Mouse (Mus musculus) liver, adult 2 months (tissue): Measurements from ENCODE around the gene Desi1. TPM values are rescaled to one million over a fixed set of nuclear protein-coding genes. Genes with fewer than 3 reads are reported as not detected.
A peak's percentile ranks its signal among the peaks of the same experiment; 100 is the strongest.

Experiments
- DNase-seq: peaks from one replicate; pipeline ENCODE4 v3.0.0-alpha.2; 2011; ENCODE audit warnings: low read depth, low spot score; ENCODE audit errors: extremely low read depth
- H3K27ac ChIP-seq: fragments of 200-500 bp; replicated peaks from 2 replicates; pipeline ENCODE4 v1.5.1; 2012; ENCODE audit warnings: low read depth, mild to moderate bottlenecking, control low read depth, inconsistent platforms, low read length; ENCODE audit not compliant: insufficient read depth
- H3K27me3 ChIP-seq: fragments of 200-500 bp; 2 replicates; pipeline ENCODE4 v1.6.1; 2012; ENCODE audit warnings: mild to moderate bottlenecking, moderate library complexity, low read length, inconsistent platforms; ENCODE audit not compliant: control insufficient read depth, insufficient read depth
- H3K36me3 ChIP-seq: fragments of 200-500 bp; 2 replicates; pipeline ENCODE4 v1.6.1; 2012; ENCODE audit warnings: low read length, inconsistent platforms; ENCODE audit not compliant: control insufficient read depth, insufficient read depth
- H3K4me1 ChIP-seq: fragments of 200-500 bp; 2 replicates; pipeline ENCODE4 v1.6.1; 2011; ENCODE audit warnings: low read length; ENCODE audit not compliant: control insufficient read depth, insufficient read depth
- H3K4me3 ChIP-seq: fragments of 200-500 bp; 2 replicates; pipeline ENCODE4 v1.5.1; 2011; ENCODE audit warnings: low read depth, mild to moderate bottlenecking, control low read depth, low read length, moderate library complexity; ENCODE audit not compliant: insufficient read depth
- H3K79me2 ChIP-seq: fragments of 200-500 bp; 2 replicates; pipeline ENCODE4 v1.6.1; 2012; ENCODE audit warnings: inconsistent platforms, mild to moderate bottlenecking, low read length, moderate library complexity; ENCODE audit not compliant: control insufficient read depth, insufficient read depth
- H3K9ac ChIP-seq: fragments of 200-500 bp; 2 replicates; pipeline ENCODE4 v1.6.1; 2012; ENCODE audit warnings: low read depth, mild to moderate bottlenecking, control low read depth, inconsistent platforms, low read length
- CTCF ChIP-seq: fragments of 200-500 bp; IDR thresholded peaks from 2 replicates; pipeline ENCODE4 v1.5.1; 2011; ENCODE audit warnings: low read depth, low read length, control low read depth
- POLR2A ChIP-seq: fragments of 200-500 bp; IDR thresholded peaks from 2 replicates; pipeline ENCODE4 v1.6.1; 2011; ENCODE audit warnings: low read length, control low read depth; ENCODE audit not compliant: insufficient read depth; ENCODE audit errors: extremely low read depth
- WGBS: fragments of 180-500 bp; shearing (Covaris S2); methylation state at CpG from one replicate; pipeline ENCODE4 v1.1.7; 2018; 5-methylcytosine and 5-hydroxymethylcytosine counted together
- polyA plus RNA-seq: library from polyadenylated mRNA; depleted of rRNA; stranded (reverse); fragments of >200 nt; gene quantifications from 2 replicates; pipeline ENCODE4 v1.2.3, GENCODE M21; 2012
- total RNA-seq: library from RNA; depleted of rRNA; stranded (reverse); fragments of >200 nt; gene quantifications from 2 replicates; pipeline ENCODE4 v1.2.3, GENCODE M21; 2014

The Desi1 gene
- total and polyA plus RNA-seq, 2 experiments: 6.6 to 31.1 TPM

- no peak overlapping the region for H3K27ac ChIP-seq
- H3K4me3 ChIP-seq: peak overlapping the region; percentile 63
- peaks cover 11% of the 10 kb centered on the region; the same call in 1 of the 2 replicates for H3K4me1 ChIP-seq
- peak overlapping the region; percentile 66; the same call in 1 of the 2 replicates for H3K9ac ChIP-seq
- no peaks in the 10 kb centered on the region for H3K36me3 ChIP-seq
- peaks cover 4% of the 10 kb centered on the region; the same call in 1 of the 2 replicates for H3K79me2 ChIP-seq
- WGBS: 24% methylated on average over 6 of the region's 6 CpGs
- DNase-seq: no peak
- TF ChIP-seq POLR2A (no peak), CTCF (no peak)
- no peaks in the 10 kb centered on the region for H3K27me3 ChIP-seq
Observed at GRCm38 (mm10) chr15:82016830-82017229, 16.8 kb downstream of the Desi1 start.

GRCm38 (mm10) chr15:82016101-82016808, 17.4 kb downstream of the Desi1 start:
- Histone ChIP-seq H3K36me3 (no peaks in the 10 kb centered on the region), H3K9ac (peak overlapping the region; percentile 83), H3K4me3 (peak overlapping the region; percentile 77), H3K27ac (peak overlapping the region; percentile 53), H3K27me3 (no peaks in the 10 kb centered on the region), H3K4me1 (peaks cover 11% of the 10 kb centered on the region; the same call in 1 of the 2 replicates), H3K79me2 (peaks cover 5% of the 10 kb centered on the region; the same call in 1 of the 2 replicates)
- TF ChIP-seq CTCF (peak; percentile 28), POLR2A (peak; percentile 85)
- DNase-seq: peak; percentile 95
- under 1% methylated on average over 53 of the region's 53 CpGs for WGBS

- TF ChIP-seq CTCF (no peak), POLR2A (no peak)
- H3K4me3 ChIP-seq: peak overlapping the region; percentile 77
- H3K4me1 ChIP-seq: peaks cover 11% of the 10 kb centered on the region; the same call in 1 of the 2 replicates
- H3K9ac ChIP-seq: peak overlapping the region; percentile 83
- 1% methylated on average over 39 of the region's 39 CpGs for WGBS
- no peaks in the 10 kb centered on the region for H3K36me3 ChIP-seq
- peaks cover 11% of the 10 kb centered on the region; the same call in 1 of the 2 replicates for H3K79me2 ChIP-seq
- no peaks in the 10 kb centered on the region for H3K27me3 ChIP-seq
- H3K27ac ChIP-seq: peak overlapping the region; percentile 53
- peak; percentile 43 for DNase-seq
Observed at GRCm38 (mm10) chr15:82015392-82016100, 18.1 kb downstream of the Desi1 start.

GRCm38 (mm10) chr15:82014745-82015391, 18.8 kb downstream of the Desi1 start:
- WGBS: 12% methylated on average over 9 of the region's 9 CpGs
- H3K4me1 ChIP-seq: peaks cover 11% of the 10 kb centered on the region; the same call in 1 of the 2 replicates
- no peaks in the 10 kb centered on the region for H3K27me3 ChIP-seq
- H3K27ac ChIP-seq: no peak overlapping the region
- H3K36me3 ChIP-seq: no peaks in the 10 kb centered on the region
- no peak for DNase-seq
- no peak for TF ChIP-seq POLR2A
- no peak for TF ChIP-seq CTCF
- H3K9ac ChIP-seq: peak overlapping the region; percentile 83; the same call in 1 of the 2 replicates
- H3K79me2 ChIP-seq: peaks cover 11% of the 10 kb centered on the region; the same call in 1 of the 2 replicates
- peak overlapping the region; percentile 77 for H3K4me3 ChIP-seq

GRCm38 (mm10) chr15:82011947-82012346, 21.7 kb downstream of the Desi1 start:
- H3K79me2 ChIP-seq: peaks cover 15% of the 10 kb centered on the region; the same call in 1 of the 2 replicates
- DNase-seq: no peak
- H3K4me1 ChIP-seq: peaks cover 11% of the 10 kb centered on the region; the same call in 1 of the 2 replicates
- 90% methylated on average over 6 of the region's 6 CpGs for WGBS
- H3K27me3 ChIP-seq: no peaks in the 10 kb centered on the region
- no peaks in the 10 kb centered on the region for H3K36me3 ChIP-seq
- no peak overlapping the region for H3K27ac ChIP-seq
- no peak overlapping the region for H3K4me3 ChIP-seq
- no peak overlapping the region for H3K9ac ChIP-seq
- TF ChIP-seq POLR2A: no peak
- no peak for TF ChIP-seq CTCF
